Mouse (Mus musculus) liver, embryonic 14.5 days (tissue): ENCODE data around the gene Gse1. TPM values are rescaled to one million over a fixed set of nuclear protein-coding genes. Genes with fewer than 3 reads are reported as not detected.
A peak's percentile ranks its signal among the peaks of the same experiment; 100 is the strongest.

Experiments
- ATAC-seq: fragments of 200-750 bp; cut with Nextera tagmentation; 2 replicates; pipeline ENCODE4 v1.8.0; 2017; ENCODE audit warnings: moderate number of reproducible peaks, mild to moderate bottlenecking, moderate library complexity; ENCODE audit not compliant: insufficient read depth
- DNase-seq, 3 experiments: peaks; one replicate each; pipeline ENCODE4 v3.0.0-alpha.2; 2012 to 2013; ENCODE audit warnings: low read depth in 3 of 3, low spot score in 3 of 3
- H3K27ac ChIP-seq: fragments of 300-500 bp; sonication (generic); 2 replicates; pipeline ENCODE4 v1.5.1; 2014; ENCODE audit warnings: moderate library complexity, mild to moderate bottlenecking, control low read depth, inconsistent platforms
- H3K27me3 ChIP-seq: fragments of 300-500 bp; sonication (generic); 2 replicates; pipeline ENCODE4 v1.6.1; 2014; ENCODE audit warnings: mild to moderate bottlenecking, low read length, moderate library complexity; ENCODE audit not compliant: control insufficient read depth, insufficient read depth
- H3K36me3 ChIP-seq: fragments of 300-500 bp; sonication (generic); replicated peaks from 2 replicates; pipeline ENCODE4 v1.6.1; 2014; ENCODE audit warnings: low read depth; ENCODE audit not compliant: control insufficient read depth, insufficient read depth
- H3K4me1 ChIP-seq, 2 experiments: fragments of 200-500 bp in 1 of 2; fragments of 300-500 bp in 1 of 2; sonication (generic) in 1 of 2; replicated peaks; 2 replicates each; pipeline ENCODE4 v1.6.1; 2012 to 2014; ENCODE audit warnings: antibody characterized with exemption in 1 of 2, inconsistent platforms in 1 of 2, low read length in 1 of 2; ENCODE audit not compliant: control insufficient read depth in 2 of 2, insufficient read depth in 2 of 2
- H3K4me2 ChIP-seq: fragments of 300-500 bp; sonication (generic); 2 replicates; pipeline ENCODE4 v1.6.1; 2014; ENCODE audit warnings: low read depth, mild to moderate bottlenecking, control low read depth, moderate library complexity
- H3K4me3 ChIP-seq, 2 experiments: fragments of 200-500 bp in 1 of 2; fragments of 300-500 bp in 1 of 2; sonication (generic) in 1 of 2; 2 replicates each; pipeline ENCODE4 v1.5.1; 2012 to 2014; ENCODE audit warnings: low read depth in 2 of 2, low read length in 2 of 2, mild to moderate bottlenecking in 2 of 2, control low read depth in 1 of 2, inconsistent platforms in 1 of 2, moderate library complexity in 1 of 2; ENCODE audit not compliant: insufficient read depth in 1 of 2
- H3K9ac ChIP-seq: fragments of 300-500 bp; sonication (generic); replicated peaks from 2 replicates; pipeline ENCODE4 v1.6.1; 2014; ENCODE audit warnings: mild to moderate bottlenecking, control low read depth, moderate library complexity
- H3K9me3 ChIP-seq: fragments of 300-500 bp; sonication (generic); 2 replicates; pipeline ENCODE4 v1.6.1; 2016; ENCODE audit warnings: low read length, mixed read lengths; ENCODE audit not compliant: control insufficient read depth
- CTCF ChIP-seq: IDR thresholded peaks from 2 replicates; pipeline ENCODE4 v1.5.1; 2016; ENCODE audit warnings: antibody characterized with exemption, low read depth, control low read depth
- EP300 ChIP-seq: IDR thresholded peaks from 2 replicates; pipeline ENCODE4 v1.6.1; 2016; ENCODE audit warnings: antibody characterized with exemption, low read depth
- whole genome bisulfite sequencing: fragments of 180-500 bp; shearing (Covaris S2); extraction: QIAGEN DNeasy Blood & Tissue Kit; methylation state at CpG from one replicate; pipeline ENCODE4 v1.1.7; 2014; ENCODE audit not compliant: insufficient replicate concordance; 5-methylcytosine and 5-hydroxymethylcytosine counted together
- polyA plus RNA-seq, 2 experiments: library from polyadenylated mRNA; depleted of rRNA in 1 of 2; stranded (reverse) in 1 of 2; unstranded in 1 of 2; fragments of >200 nt; fragmentation: Nextera tagmentation in 1 of 2; extraction: Ambion mirVana in 1 of 2; gene quantifications; 2 replicates each; pipeline versions ENCODE4 v1.2.1 to v1.2.3; 2012 to 2014

Gene Gse1
- polyA plus RNA-seq, 2 experiments, result 11.4 to 14.9 TPM

DNA sequence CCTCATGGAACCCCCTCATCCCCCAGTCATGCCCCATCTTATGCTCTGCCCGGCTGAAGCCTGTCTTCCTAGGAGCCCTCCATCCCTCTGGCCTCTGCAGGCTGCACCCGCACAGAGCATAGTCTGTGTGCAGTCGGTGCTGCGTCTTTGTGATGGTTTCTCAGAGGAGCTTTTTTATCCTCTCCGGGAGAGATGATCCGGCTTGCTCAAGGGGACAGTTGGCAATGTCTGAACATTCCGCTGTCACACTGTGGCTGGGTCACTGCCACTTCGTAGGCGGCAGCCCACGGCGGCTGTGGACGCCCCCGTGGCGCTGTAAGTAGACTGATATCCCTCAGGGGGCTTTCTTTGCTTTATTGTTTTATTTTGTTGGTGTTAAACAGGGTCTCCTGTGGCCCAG, 182.8 kb downstream of the Gse1 start:
- Histone ChIP-seq H3K27me3 (no peaks in the 10 kb centered on the region), H3K4me1 (peaks cover 9 to 26% of the 10 kb centered on the region in 2 experiments), H3K9me3 (no peaks in the 10 kb centered on the region), H3K4me3 (no peak overlapping the region), H3K36me3 (no peaks in the 10 kb centered on the region), H3K27ac (no peak overlapping the region), H3K4me2 (no peak overlapping the region), H3K9ac (no peak overlapping the region)
- no peak for TF ChIP-seq CTCF
- TF ChIP-seq EP300, result no peak
- ATAC-seq, result no peak
- 85% methylated on average over 14 of the region's 14 CpGs for whole genome bisulfite sequencing
- DNase-seq, result no peak

GRCm38 (mm10) chr8:120411862-120412261, 183.6 kb downstream of the Gse1 start:
- ATAC-seq (no peak), DNase-seq (no peak)
- Histone ChIP-seq H3K4me3 (no peak overlapping the region), H3K36me3 (no peaks in the 10 kb centered on the region), H3K27ac (no peak overlapping the region), H3K4me2 (no peak overlapping the region), H3K4me1 (peaks cover 9 to 26% of the 10 kb centered on the region in 2 experiments), H3K9me3 (no peaks in the 10 kb centered on the region), H3K27me3 (no peaks in the 10 kb centered on the region), H3K9ac (no peak overlapping the region)
- no peak for TF ChIP-seq EP300
- 78% methylated on average over 8 of the region's 8 CpGs for WGBS

DNA sequence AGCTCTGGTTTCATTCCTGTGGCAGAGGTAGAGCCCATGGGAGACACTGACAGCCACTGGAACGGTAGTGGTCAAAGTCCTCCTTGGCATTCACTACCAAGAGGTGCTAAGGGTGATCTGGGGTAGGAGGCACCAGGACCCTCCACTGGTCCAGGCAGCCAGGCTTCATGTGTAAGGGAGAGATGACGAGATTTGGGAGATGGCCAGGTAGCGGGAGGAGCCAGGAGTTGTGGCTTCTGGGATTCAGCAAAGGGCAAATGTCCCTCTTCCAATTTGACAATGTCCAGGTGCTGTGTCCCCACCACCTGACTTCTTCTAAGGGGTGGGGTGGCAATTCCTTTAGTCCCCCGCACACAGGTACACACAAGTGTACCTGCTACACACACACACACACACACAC, 184.1 kb downstream of the Gse1 start:
- TF ChIP-seq CTCF, result no peak
- TF ChIP-seq EP300, result no peak
- H3K36me3 ChIP-seq, result no peaks in the 10 kb centered on the region
- H3K4me2 ChIP-seq, result no peak overlapping the region
- H3K9ac ChIP-seq, result no peak overlapping the region
- H3K4me3 ChIP-seq, result no peak overlapping the region
- WGBS, result 74% methylated on average over 4 of the region's 4 CpGs
- H3K4me1 ChIP-seq, result peaks cover 9 to 24% of the 10 kb centered on the region in 2 experiments
- no peak for DNase-seq
- ATAC-seq, result no peak
- H3K27me3 ChIP-seq, result no peaks in the 10 kb centered on the region
- H3K27ac ChIP-seq, result no peak overlapping the region
- H3K9me3 ChIP-seq, result no peaks in the 10 kb centered on the region

DNA sequence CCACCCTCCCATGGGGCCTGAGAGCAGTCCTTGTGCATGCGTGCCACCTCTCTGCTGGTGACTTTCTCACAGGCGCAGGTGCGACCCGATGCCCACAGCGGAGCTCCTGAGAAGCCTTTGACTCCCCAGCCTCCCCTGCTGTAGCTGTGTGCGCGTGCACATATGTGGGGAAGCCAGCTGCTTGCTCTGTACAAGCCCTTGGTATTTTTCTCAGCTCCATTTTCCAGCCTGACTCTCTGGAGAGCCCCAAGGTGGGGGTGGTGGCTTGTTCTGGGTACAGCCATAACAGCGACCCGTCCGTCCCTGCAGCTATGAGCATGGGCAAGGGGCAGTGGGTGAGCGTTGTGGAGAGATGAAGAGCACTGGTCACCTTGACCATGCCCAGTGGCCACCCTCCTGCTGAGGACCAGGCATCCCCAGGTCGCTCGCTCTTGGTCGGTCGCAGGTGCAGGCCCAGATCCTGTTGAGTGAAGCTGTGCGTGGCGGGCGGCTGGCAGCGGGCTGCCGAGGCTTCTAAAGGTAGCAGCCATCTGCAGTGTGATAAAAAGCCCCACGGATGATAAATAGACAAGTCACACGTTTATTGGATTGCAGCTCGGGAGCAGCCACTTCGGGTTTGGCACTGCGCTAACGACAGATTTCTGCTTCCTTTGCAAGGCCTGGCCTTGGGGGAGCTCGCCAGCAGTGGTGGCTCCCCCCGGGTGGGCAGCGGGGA, 184.8 kb downstream of the Gse1 start:
- no peak for TF ChIP-seq EP300
- 0 out of 2 replicates have a peak, but pooled peaks have one; percentile 7 for TF ChIP-seq CTCF
- Histone ChIP-seq H3K9ac (no peak overlapping the region), H3K27ac (no peak overlapping the region), H3K4me1 (peaks cover 3 to 17% of the 10 kb centered on the region in 2 experiments), H3K9me3 (no peaks in the 10 kb centered on the region), H3K4me2 (no peak overlapping the region), H3K27me3 (no peaks in the 10 kb centered on the region), H3K36me3 (no peaks in the 10 kb centered on the region), H3K4me3 (no peak overlapping the region)
- DNase-seq (no peak), ATAC-seq (no peak)
- 67% methylated on average over 29 of the region's 29 CpGs for WGBS

GRCm38 (mm10) chr8:120413626-120413988, 185.4 kb downstream of the Gse1 start:
- no peak overlapping the region for H3K27ac ChIP-seq
- ATAC-seq (no peak), DNase-seq (no peak)
- peaks cover 0 to 13% of the 10 kb centered on the region in 2 experiments; a peak in 2 of 4 replicates for H3K4me1 ChIP-seq
- H3K27me3 ChIP-seq, result no peaks in the 10 kb centered on the region
- no peak overlapping the region for H3K4me3 ChIP-seq
- TF ChIP-seq EP300 (no peak), CTCF (no peak)
- H3K4me2 ChIP-seq, result no peak overlapping the region
- no peak overlapping the region for H3K9ac ChIP-seq
- H3K36me3 ChIP-seq, result no peaks in the 10 kb centered on the region
- 77% methylated on average over 6 of the region's 6 CpGs for WGBS
- H3K9me3 ChIP-seq, result no peaks in the 10 kb centered on the region
